Mouse (Mus musculus) G1E (cell line): ENCODE results near the gene Actl11.

Experiments
- CTCF ChIP-seq: IDR thresholded peaks from 2 replicates; pipeline ENCODE4 v1.5.1; 2012; ENCODE audit warnings: low read depth, low read length, inconsistent platforms, mixed read lengths
- GATA1 ChIP-seq: IDR thresholded peaks from 2 replicates; pipeline ENCODE4 v1.6.1; 2012; ENCODE audit warnings: borderline replicate concordance, low read length, inconsistent platforms, mixed read lengths
- GATA2 ChIP-seq: IDR thresholded peaks from 2 replicates; pipeline ENCODE4 v1.6.1; 2012; ENCODE audit warnings: low read depth, low read length, inconsistent platforms, borderline replicate concordance
- POLR2AphosphoS5 ChIP-seq: IDR thresholded peaks from 2 replicates; pipeline ENCODE4 v1.6.1; 2012; ENCODE audit warnings: low read depth, low read length, inconsistent platforms; ENCODE audit not compliant: insufficient replicate concordance
- TAL1 ChIP-seq: conservative IDR thresholded peaks from 2 replicates; pipeline ENCODE4 v1.6.1; 2012; ENCODE audit warnings: low read depth, low read length, inconsistent platforms, mixed read lengths

GRCm38 (mm10) chr9:107966676-107967075 lies 38.4 kb downstream of the Actl11 start:
- TF ChIP-seq CTCF (no peak), TAL1 (no peak), GATA1 (no peak), POLR2AphosphoS5 (no peak), GATA2 (no peak)
